Mouse (Mus musculus): Measurements from ENCODE around the gene Tspan10.

GRCm38 (mm10) chr11:120405867-120406266, 36.6 kb upstream of the Tspan10 start:
- TF ChIP-seq GATA1 (IDR thresholded peaks at IDR 0.05; ENCODE audit: borderline replicate concordance, low read length) (peak; percentile 66; the same call in 1 of the 3 replicates), FLI1 (IDR thresholded peaks at IDR 0.05; ENCODE audit: low read length) (0 out of 2 replicates have a peak, but pooled peaks have one; percentile 18)

Data from megakaryocyte, embryonic 14.5 days (primary cell).